Mouse (Mus musculus): ENCODE measurements at regions not wholly inside any gene's neighbourhood (a gene's known extent, or its start where the extent isn't known, plus 50 kb on each side); places are given as distances from the start of the nearest gene placed in this dataset.

GRCm38 (mm10) chr4:32183791-32184190 is 54.8 kb upstream of the Bach2 start:
- WGBS = 44% methylated on average over 4 of the region's 4 CpGs
- H3K9ac ChIP-seq (replicated peaks; ENCODE audit: low read depth) = no peak overlapping the region
- no peak overlapping the region for H3K4me3 ChIP-seq (ENCODE audit: low read depth, low read length)
- no peak for ATAC-seq
- no peaks in the 10 kb centered on the region for H3K4me1 ChIP-seq (ENCODE audit: insufficient read depth, low read depth, low read length)
- TF ChIP-seq EP300 (IDR thresholded peaks at IDR 0.05) (0 out of 2 replicates have a peak, but pooled peaks have one; percentile 13), CTCF (IDR thresholded peaks at IDR 0.05) (no peak)
- no peak overlapping the region for H3K27ac ChIP-seq (ENCODE audit: low read length)
- H3K4me2 ChIP-seq (replicated peaks; ENCODE audit: low read depth, low read length) = no peak overlapping the region
- no peaks in the 10 kb centered on the region for H3K27me3 ChIP-seq (replicated peaks; ENCODE audit: insufficient read depth, low read length)
- H3K36me3 ChIP-seq (ENCODE audit: insufficient read depth, low read length) = no peaks in the 10 kb centered on the region
- DNase-seq (ENCODE audit: low spot score) = no peak
- H3K9me3 ChIP-seq (ENCODE audit: low read length) = no peaks in the 10 kb centered on the region

DNA sequence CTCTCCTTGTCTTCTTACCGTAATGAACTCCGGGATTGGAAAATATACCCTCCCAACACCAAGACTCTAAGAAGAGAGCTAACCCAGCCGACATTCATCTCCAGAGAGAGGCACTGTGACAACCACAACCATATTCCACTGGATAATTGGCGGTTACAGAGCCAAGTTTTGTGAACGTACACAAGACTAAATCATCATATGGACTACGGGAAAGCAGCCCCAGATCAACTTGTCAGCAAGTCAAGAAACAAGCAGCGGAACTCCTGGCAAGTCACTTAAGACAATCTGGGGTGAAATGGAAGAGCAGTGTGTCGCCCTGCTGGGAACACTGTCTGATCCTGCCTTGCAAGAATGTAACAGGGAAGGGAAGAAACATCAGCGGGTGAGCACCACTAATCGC is 52.6 kb upstream of the Bach2 start:
- Histone ChIP-seq H3K4me3 (ENCODE audit: low read depth, low read length) (no peak overlapping the region), H3K4me2 (replicated peaks; ENCODE audit: low read depth, low read length) (no peak overlapping the region), H3K27me3 (replicated peaks; ENCODE audit: insufficient read depth, low read length) (no peaks in the 10 kb centered on the region), H3K9me3 (ENCODE audit: low read length) (no peaks in the 10 kb centered on the region), H3K36me3 (ENCODE audit: insufficient read depth, low read length) (no peaks in the 10 kb centered on the region), H3K4me1 (ENCODE audit: insufficient read depth, low read depth, low read length) (no peaks in the 10 kb centered on the region), H3K27ac (ENCODE audit: low read length) (no peak overlapping the region), H3K9ac (replicated peaks; ENCODE audit: low read depth) (no peak overlapping the region)
- ATAC-seq = no peak
- 84% methylated on average over 10 of the region's 10 CpGs for WGBS
- TF ChIP-seq CTCF (IDR thresholded peaks at IDR 0.05) (no peak), EP300 (IDR thresholded peaks at IDR 0.05) (no peak)
- DNase-seq (ENCODE audit: low spot score) = no peak

GRCm38 (mm10) chr4:32187154-32187553 is 51.5 kb upstream of the Bach2 start:
- H3K9me3 ChIP-seq (ENCODE audit: low read length) = no peaks in the 10 kb centered on the region
- H3K9ac ChIP-seq (replicated peaks; ENCODE audit: low read depth) = no peak overlapping the region
- DNase-seq (ENCODE audit: low spot score) = no peak
- WGBS = 63% methylated on average over 4 of the region's 4 CpGs
- no peak overlapping the region for H3K4me3 ChIP-seq (ENCODE audit: low read depth, low read length)
- H3K4me1 ChIP-seq (ENCODE audit: insufficient read depth, low read depth, low read length) = no peaks in the 10 kb centered on the region
- no peak for ATAC-seq
- H3K4me2 ChIP-seq (replicated peaks; ENCODE audit: low read depth, low read length) = no peak overlapping the region
- H3K27ac ChIP-seq (ENCODE audit: low read length) = no peak overlapping the region
- TF ChIP-seq EP300 (IDR thresholded peaks at IDR 0.05) (no peak), CTCF (IDR thresholded peaks at IDR 0.05) (no peak)
- no peaks in the 10 kb centered on the region for H3K27me3 ChIP-seq (replicated peaks; ENCODE audit: insufficient read depth, low read length)
- H3K36me3 ChIP-seq (ENCODE audit: insufficient read depth, low read length) = no peaks in the 10 kb centered on the region

GRCm38 (mm10) chr4:32188076-32188475 is 50.5 kb upstream of the Bach2 start:
- Histone ChIP-seq H3K4me2 (replicated peaks; ENCODE audit: low read depth, low read length) (no peak overlapping the region), H3K27me3 (replicated peaks; ENCODE audit: insufficient read depth, low read length) (no peaks in the 10 kb centered on the region), H3K27ac (ENCODE audit: low read length) (no peak overlapping the region), H3K4me3 (ENCODE audit: low read depth, low read length) (no peak overlapping the region), H3K9ac (replicated peaks; ENCODE audit: low read depth) (no peak overlapping the region), H3K36me3 (ENCODE audit: insufficient read depth, low read length) (no peaks in the 10 kb centered on the region), H3K9me3 (ENCODE audit: low read length) (no peaks in the 10 kb centered on the region), H3K4me1 (ENCODE audit: insufficient read depth, low read depth, low read length) (no peaks in the 10 kb centered on the region)
- WGBS = 96% methylated on average over 1 of the region's 1 CpGs
- TF ChIP-seq CTCF (IDR thresholded peaks at IDR 0.05) = no peak
- no peak for TF ChIP-seq EP300 (IDR thresholded peaks at IDR 0.05)
- no peak for DNase-seq (ENCODE audit: low spot score)
- ATAC-seq = no peak

DNA sequence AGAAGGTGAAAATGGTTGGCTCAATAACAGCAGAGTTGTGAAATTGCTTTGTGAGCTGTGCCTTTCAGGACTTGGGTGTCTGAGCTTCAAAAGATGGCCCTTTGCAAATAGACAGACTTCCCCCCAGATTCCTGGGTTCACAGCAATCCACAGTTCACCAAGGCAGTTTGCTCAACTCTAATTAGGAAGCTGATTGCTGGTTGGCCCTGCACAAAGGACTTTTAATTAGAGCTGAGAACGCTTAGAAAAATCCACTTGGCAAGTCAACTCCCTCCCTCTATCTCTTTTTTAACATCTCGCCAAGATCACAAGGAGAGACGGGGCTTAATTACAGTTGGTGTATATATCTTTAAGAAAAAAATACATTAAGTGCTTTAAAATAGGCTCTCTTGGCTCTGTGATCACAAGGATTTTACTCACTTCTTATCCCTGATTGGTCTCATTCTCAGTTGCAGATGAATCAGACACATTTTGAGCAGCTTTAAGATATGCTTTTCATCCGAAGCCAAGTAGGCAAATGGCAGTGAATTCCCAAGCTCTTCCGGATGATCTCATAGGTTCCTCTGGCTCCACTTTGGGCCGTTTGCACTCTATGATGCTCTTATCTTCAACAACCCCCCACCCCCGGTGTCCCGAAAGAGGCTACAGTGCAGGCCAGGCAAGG is 49.7 kb upstream of the Bach2 start:
- ATAC-seq = peak; percentile 38; the same call in 1 of the 2 replicates
- 50% methylated on average over 8 of the region's 8 CpGs for WGBS
- no peak overlapping the region for H3K4me2 ChIP-seq (replicated peaks; ENCODE audit: low read depth, low read length)
- no peaks in the 10 kb centered on the region for H3K9me3 ChIP-seq (ENCODE audit: low read length)
- TF ChIP-seq CTCF (IDR thresholded peaks at IDR 0.05) (no peak), EP300 (IDR thresholded peaks at IDR 0.05) (no peak)
- H3K36me3 ChIP-seq (ENCODE audit: insufficient read depth, low read length) = no peaks in the 10 kb centered on the region
- DNase-seq (ENCODE audit: low spot score) = peak; percentile 29
- no peaks in the 10 kb centered on the region for H3K27me3 ChIP-seq (replicated peaks; ENCODE audit: insufficient read depth, low read length)
- no peak overlapping the region for H3K9ac ChIP-seq (replicated peaks; ENCODE audit: low read depth)
- no peaks in the 10 kb centered on the region for H3K4me1 ChIP-seq (ENCODE audit: insufficient read depth, low read depth, low read length)
- H3K4me3 ChIP-seq (ENCODE audit: low read depth, low read length) = no peak overlapping the region
- H3K27ac ChIP-seq (ENCODE audit: low read length) = no peak overlapping the region

Measured in lung, postnatal 0 days (tissue).